Mouse (Mus musculus) CH12.LX (cell line): ENCODE measurements around the gene Hsf2. TPM values are rescaled to one million over a fixed set of nuclear protein-coding genes. Genes with fewer than 3 reads are reported as not detected.

Experiments used
- DNase-seq: peaks from one replicate; pipeline ENCODE4 v3.0.0-alpha.2; 2013; ENCODE audit errors: extremely low read depth
- H3K27ac ChIP-seq: 2 replicates; pipeline ENCODE4 v1.5.1; 2012; ENCODE audit warnings: low read depth, mild to moderate bottlenecking, control low read depth, moderate library complexity; ENCODE audit not compliant: insufficient read depth
- H3K27me3 ChIP-seq: replicated peaks from 2 replicates; pipeline ENCODE3; 2012; ENCODE audit warnings: inconsistent platforms
- H3K36me3 ChIP-seq, 2 experiments: replicated peaks in 1 of 2; 2 replicates each; pipeline versions ENCODE3 to v1.6.1; 2012; ENCODE audit warnings: inconsistent platforms in 1 of 2, low read length in 1 of 2, mild to moderate bottlenecking in 1 of 2, mixed read lengths in 1 of 2, moderate library complexity in 1 of 2; ENCODE audit not compliant: control insufficient read depth in 1 of 2, insufficient read depth in 1 of 2
- H3K4me1 ChIP-seq, 2 experiments: 2 replicates each; pipeline ENCODE4 v1.6.1; 2012; ENCODE audit warnings: inconsistent platforms in 1 of 2, moderate library complexity in 1 of 2; ENCODE audit not compliant: insufficient read depth in 2 of 2, control insufficient read depth in 1 of 2
- H3K4me2 ChIP-seq: 2 replicates; pipeline ENCODE4 v1.6.1; 2012; ENCODE audit warnings: low read depth, mild to moderate bottlenecking, control low read depth; ENCODE audit not compliant: poor library complexity, insufficient read depth, severe bottlenecking
- H3K4me3 ChIP-seq, 3 experiments: fragments of 150-350 bp in 1 of 3; sonication (generic) in 1 of 3; replicated peaks in 1 of 3; 2 replicates each; pipeline versions ENCODE3 to v1.5.1; 2011 to 2012; ENCODE audit warnings: low read depth in 2 of 3, low read length in 2 of 3, mild to moderate bottlenecking in 2 of 3, moderate library complexity in 2 of 3, control low read depth in 1 of 3, improper control_type of control experiment in 1 of 3, inconsistent platforms in 1 of 3, mixed read lengths in 1 of 3; ENCODE audit not compliant: poor library complexity in 1 of 3
- H3K79me2 ChIP-seq: replicated peaks from 2 replicates; pipeline ENCODE4 v1.6.1; 2012; ENCODE audit warnings: mild to moderate bottlenecking, moderate library complexity; ENCODE audit not compliant: control insufficient read depth, poor library complexity, insufficient read depth, severe bottlenecking; ENCODE audit errors: extremely low read depth
- H3K9ac ChIP-seq: 2 replicates; pipeline ENCODE4 v1.6.1; 2012; ENCODE audit warnings: low read depth, mild to moderate bottlenecking, control low read depth, moderate library complexity; ENCODE audit not compliant: insufficient read depth
- H3K9me3 ChIP-seq: replicated peaks from 2 replicates; pipeline ENCODE3; 2012; ENCODE audit warnings: low read length, inconsistent platforms, mixed read lengths
- BHLHE40 ChIP-seq: IDR thresholded peaks from 2 replicates; pipeline ENCODE4 v1.6.1; 2011; ENCODE audit warnings: mild to moderate bottlenecking, low read depth, low read length, improper control_type of control experiment
- CTCF ChIP-seq, 2 experiments: IDR thresholded peaks in 1 of 2; conservative IDR thresholded peaks in 1 of 2; 2 replicates each; pipeline ENCODE4 v1.5.1; 2011 to 2012; ENCODE audit warnings: low read depth in 2 of 2, low read length in 2 of 2, improper control_type of control experiment in 1 of 2, inconsistent platforms in 1 of 2, mild to moderate bottlenecking in 1 of 2, moderate library complexity in 1 of 2
- EP300 ChIP-seq: IDR thresholded peaks from 2 replicates; pipeline ENCODE4 v1.6.1; 2011; ENCODE audit warnings: low read length, improper control_type of control experiment
- ETS1 ChIP-seq: conservative IDR thresholded peaks from 2 replicates; pipeline ENCODE4 v1.6.1; 2012; ENCODE audit warnings: low read depth, mild to moderate bottlenecking, inconsistent platforms, low read length, improper control_type of control experiment, moderate library complexity
- GABPA ChIP-seq: IDR thresholded peaks from 2 replicates; pipeline ENCODE4 v1.6.1; 2012; ENCODE audit warnings: low read depth, low read length, improper control_type of control experiment, inconsistent platforms; ENCODE audit not compliant: insufficient replicate concordance
- IRF4 ChIP-seq: IDR thresholded peaks from 2 replicates; pipeline ENCODE4 v1.6.1; 2014; ENCODE audit warnings: low read depth, mild to moderate bottlenecking, inconsistent platforms, low read length, improper control_type of control experiment
- JUN ChIP-seq: IDR thresholded peaks from 2 replicates; pipeline ENCODE4 v1.6.1; 2011; ENCODE audit warnings: low read depth, mild to moderate bottlenecking, low read length, improper control_type of control experiment, moderate library complexity; ENCODE audit not compliant: insufficient read depth
- JUND ChIP-seq: conservative IDR thresholded peaks from 2 replicates; pipeline ENCODE4 v1.6.1; 2011; ENCODE audit warnings: low read depth, low read length, improper control_type of control experiment
- KAT2A ChIP-seq: IDR thresholded peaks from 2 replicates; pipeline ENCODE4 v1.6.1; 2012; ENCODE audit warnings: low read length, improper control_type of control experiment, inconsistent platforms; ENCODE audit not compliant: insufficient replicate concordance
- MAX ChIP-seq: IDR thresholded peaks from 2 replicates; pipeline ENCODE4 v1.6.1; 2011; ENCODE audit warnings: low read length, improper control_type of control experiment
- MEF2A ChIP-seq: IDR thresholded peaks from 2 replicates; pipeline ENCODE4 v1.6.1; 2014; ENCODE audit warnings: low read depth, mild to moderate bottlenecking, inconsistent platforms, low read length, improper control_type of control experiment, borderline replicate concordance
- MYC ChIP-seq: IDR thresholded peaks from 2 replicates; pipeline ENCODE4 v1.6.1; 2011; ENCODE audit warnings: low read depth, mild to moderate bottlenecking, improper control_type of control experiment, low read length
- NELFE ChIP-seq: IDR thresholded peaks from 2 replicates; pipeline ENCODE4 v1.6.1; 2011; ENCODE audit warnings: low read depth, low read length, improper control_type of control experiment
- PAX5 ChIP-seq: IDR thresholded peaks from 2 replicates; pipeline ENCODE4 v1.6.1; 2012; ENCODE audit warnings: low read length, inconsistent platforms, mixed read lengths
- POLR2A ChIP-seq: IDR thresholded peaks from 2 replicates; pipeline ENCODE4 v1.6.1; 2011; ENCODE audit warnings: low read depth, mild to moderate bottlenecking, improper control_type of control experiment, low read length
- SIN3A ChIP-seq: IDR thresholded peaks from 2 replicates; pipeline ENCODE4 v1.6.1; 2012; ENCODE audit warnings: low read length, improper control_type of control experiment, inconsistent platforms
- USF1 ChIP-seq: IDR thresholded peaks from 2 replicates; pipeline ENCODE4 v1.6.1; 2014; ENCODE audit warnings: low read depth, mild to moderate bottlenecking, inconsistent platforms, low read length, improper control_type of control experiment
- ZMIZ1 ChIP-seq: IDR thresholded peaks from 2 replicates; pipeline ENCODE4 v1.6.1; 2012; ENCODE audit warnings: low read depth, mild to moderate bottlenecking, inconsistent platforms, low read length, improper control_type of control experiment
- ZNF384 ChIP-seq: IDR thresholded peaks from 2 replicates; pipeline ENCODE4 v1.6.1; 2012; ENCODE audit warnings: low read depth, low read length, improper control_type of control experiment, inconsistent platforms
- dilution Hi-C: fragments of 300-500 bp; cut with MboI; formaldehyde crosslinking; loops from 2 replicates; pipeline ENCODE4 v1.14.3; 2020; ENCODE audit warnings: low sequenced_read_pairs; ENCODE audit not compliant: extremely low pct_unique_long_range_greater_than_20kb, extremely low pct_ligation_motif_present
- in situ Hi-C: fragments of 300-500 bp; cut with MboI; formaldehyde crosslinking; loops from 3 replicates; pipeline ENCODE4 v1.14.3; 2019; ENCODE audit warnings: low sequenced_read_pairs, low pct_ligation_motif_present, low pct_unique_long_range_greater_than_20kb, mixed read lengths
- polyA plus RNA-seq: library from polyadenylated mRNA; unstranded; fragments of >175 nt; gene quantifications from 2 replicates; pipeline ENCODE4 v1.2.1, GENCODE M21; 2012; ENCODE audit warnings: low read depth; ENCODE audit not compliant: insufficient read length
- total RNA-seq, 2 experiments: library from RNA; depleted of rRNA; stranded (reverse); fragments of 300-350 nt in 1 of 2; fragments of >200 nt in 1 of 2; gene quantifications; 2 replicates each; pipeline ENCODE4 v1.2.3; 2012 to 2014

Hsf2 gene
- total and polyA plus RNA-seq, 3 experiments: 7.4 to 11.9 (median 8.4) TPM

DNA sequence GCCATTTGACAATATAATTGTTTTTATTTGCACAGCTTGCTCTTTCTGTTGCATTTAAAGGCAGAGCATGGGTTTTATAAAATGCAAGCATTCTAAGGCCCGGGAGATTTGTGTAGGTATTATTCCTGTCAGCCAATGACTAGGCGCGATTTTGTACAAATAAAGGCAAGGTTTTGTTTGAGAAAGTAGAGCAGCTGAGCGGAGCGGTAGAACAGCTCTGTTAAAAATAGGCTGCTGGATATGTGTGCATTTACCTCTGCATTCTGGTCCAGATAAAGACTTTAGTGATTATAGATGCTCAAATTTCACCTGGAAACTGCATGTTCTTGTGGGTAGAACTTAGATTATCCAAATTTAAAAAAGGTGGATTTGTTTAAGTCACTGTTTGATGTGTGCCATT lies 71.4 kb downstream of the Hsf2 start:
- no peak overlapping the region for H3K4me2 ChIP-seq
- H3K9me3 ChIP-seq: no peaks in the 10 kb centered on the region
- H3K36me3 ChIP-seq: no peaks in the 10 kb centered on the region
- H3K27ac ChIP-seq: no peak overlapping the region
- no peak overlapping the region for H3K9ac ChIP-seq
- no peak overlapping the region for H3K4me3 ChIP-seq
- peaks cover 0 to 11% of the 10 kb centered on the region in 2 experiments; a peak in 2 of 4 replicates for H3K4me1 ChIP-seq
- dilution Hi-C loops (no loop called here), in situ Hi-C loops (loop anchor here (25.0 kb wide), 1 partner anchor 180 kb away; no protein-coding TSS in a partner anchor)
- no peaks in the 10 kb centered on the region for H3K79me2 ChIP-seq
- no peak for DNase-seq
- TF ChIP-seq JUND: no peak
- no peak for TF ChIP-seq EP300
- TF ChIP-seq MYC: no peak
- no peak for TF ChIP-seq GABPA
- no peak for TF ChIP-seq ZNF384
- no peak for TF ChIP-seq SIN3A
- no peak for TF ChIP-seq CTCF (conservative IDR thresholded peaks at IDR 0.05 in 1 of 2, IDR thresholded peaks at IDR 0.05 in 1 of 2; ENCODE audit: low read depth in 2 of 2, low read length in 2 of 2)
- TF ChIP-seq ETS1: no peak
- no peak for TF ChIP-seq IRF4
- TF ChIP-seq KAT2A: no peak
- no peak for TF ChIP-seq POLR2A
- no peak for TF ChIP-seq JUN
- TF ChIP-seq NELFE: no peak
- TF ChIP-seq MAX: no peak
- TF ChIP-seq MEF2A: no peak
- no peak for TF ChIP-seq USF1
- no peak for TF ChIP-seq ZMIZ1
- no peak for TF ChIP-seq BHLHE40
- TF ChIP-seq PAX5: no peak
- H3K27me3 ChIP-seq: no peaks in the 10 kb centered on the region

Other genes starting within 250 kb of the Hsf2 start
- gene Serinc1, start 46.1 kb downstream of the Hsf2 start, total RNA-seq (2012; rRNA removed): 39.8 and 40.8 TPM in 2 replicates
- 74.7 and 86.5 TPM in 2 replicates for gene Serinc1, start 46.1 kb downstream of the Hsf2 start, total RNA-seq (2014; rRNA removed)
- gene Serinc1, start 46.1 kb downstream of the Hsf2 start, polyA plus RNA-seq: 54.2 and 56.2 TPM in 2 replicates
- gene Pkib, start 145.6 kb downstream of the Hsf2 start, total RNA-seq (2012; rRNA removed): 0.59 and 1.3 TPM in 2 replicates
- gene Pkib, start 145.6 kb downstream of the Hsf2 start, total RNA-seq (2014; rRNA removed): 4.1 and 4.2 TPM in 2 replicates
- gene Pkib, start 145.6 kb downstream of the Hsf2 start, polyA plus RNA-seq: 1.9 TPM in 2 replicates